8 mouse cellular contexts compared by ENCODE assay signal in genomic region chr5:148130691-148131457, GRCm38 (mm10).
A peak's percentile ranks its signal among the peaks of the same experiment; 100 is the strongest.
DNase-seq lines count a peak whose midpoint lies in the region; ATAC-seq and TF ChIP-seq lines count a peak whose summit lies in the region.
"Had no signal": no experiment of that assay in that cellular context is flagged by ENCODE, and none has a peak within 500 bp of the region (broad histone marks: within the 10 kb centered on the region; RNA-seq: fewer than 3 reads in every experiment).

No protein-coding gene starts in this region.

- TF ChIP-seq EP300 in liver, postnatal 0 days (IDR thresholded peaks at IDR 0.05; ENCODE audit: low read depth) = no peak

- 0 out of 2 replicates have a peak, but pooled peaks have one; percentile 11 for TF ChIP-seq CTCF in midbrain, postnatal 0 days (IDR thresholded peaks at IDR 0.05)
- TF ChIP-seq CTCF in liver, postnatal 0 days (IDR thresholded peaks at IDR 0.05; ENCODE audit: low read depth) = no peak

- H3K27ac ChIP-seq in midbrain, postnatal 0 days (ENCODE audit: low read depth, low read length) = 0 out of 2 replicates have a peak overlapping the region, but pooled peaks have one; percentile 12
- no peak overlapping the region for H3K27ac ChIP-seq in liver, postnatal 0 days (ENCODE audit: low read depth)
- H3K27ac ChIP-seq: macrophage had no signal

- no peak overlapping the region for H3K4me2 ChIP-seq in midbrain, postnatal 0 days (ENCODE audit: low read depth, low read length, poor library complexity, severe bottlenecking)
- no peak overlapping the region for H3K4me2 ChIP-seq in liver, postnatal 0 days (ENCODE audit: low read depth, low read length)

- WGBS in midbrain, postnatal 0 days = 43% methylated on average over 8 of the region's 8 CpGs
- 51% methylated on average over 8 of the region's 8 CpGs for WGBS in liver, postnatal 0 days (ENCODE audit: insufficient replicate concordance)

- peak; percentile 92 for DNase-seq in Muller cell, postnatal 12 days (ENCODE audit: inconsistent ontology term)
- peak; percentile 76 for DNase-seq in ZHBTc4 (ENCODE audit: low read depth, low spot score)
- peak; percentile 12 to 37 for DNase-seq in gastrocnemius, adult 8-10 months (ENCODE audit: low spot score in 2 of 2)
- peak; percentile 45 to 63 for DNase-seq in layer of hippocampus, adult 8-10 months (ENCODE audit: low spot score in 2 of 2)
- DNase-seq in midbrain, postnatal 0 days (ENCODE audit: low spot score) = peak; percentile 63
- no peak for DNase-seq in liver, postnatal 0 days
- no peak for DNase-seq in spleen, adult 18-20 months

- no peaks in the 10 kb centered on the region for H3K36me3 ChIP-seq in midbrain, postnatal 0 days (ENCODE audit: insufficient read depth, low read length)
- no peaks in the 10 kb centered on the region for H3K36me3 ChIP-seq in liver, postnatal 0 days (replicated peaks; ENCODE audit: insufficient read depth, low read length)

- no peak overlapping the region for H3K4me3 ChIP-seq in midbrain, postnatal 0 days (ENCODE audit: low read depth, low read length)
- H3K4me3 ChIP-seq in liver, postnatal 0 days (ENCODE audit: low read depth, low read length) = no peak overlapping the region

- H3K9me3 ChIP-seq in midbrain, postnatal 0 days (ENCODE audit: low read length) = no peaks in the 10 kb centered on the region
- no peaks in the 10 kb centered on the region for H3K9me3 ChIP-seq in liver, postnatal 0 days (ENCODE audit: low read length)

- ATAC-seq in midbrain, postnatal 0 days (ENCODE audit: low FRiP score) = no peak
- no peak for ATAC-seq in liver, postnatal 0 days

- peaks cover 3% of the 10 kb centered on the region; the same call in 1 of the 2 replicates for H3K4me1 ChIP-seq in midbrain, postnatal 0 days (ENCODE audit: insufficient read depth, low read length)
- H3K4me1 ChIP-seq in liver, postnatal 0 days (ENCODE audit: insufficient read depth) = no peaks in the 10 kb centered on the region

- no peak overlapping the region for H3K9ac ChIP-seq in midbrain, postnatal 0 days (replicated peaks; ENCODE audit: low read length, poor library complexity, severe bottlenecking)
- no peak overlapping the region for H3K9ac ChIP-seq in liver, postnatal 0 days (replicated peaks)

- no peaks in the 10 kb centered on the region for H3K27me3 ChIP-seq in midbrain, postnatal 0 days (ENCODE audit: insufficient read depth, low read length)
- H3K27me3 ChIP-seq in liver, postnatal 0 days (ENCODE audit: insufficient read depth, low read length) = no peaks in the 10 kb centered on the region

Comparison
In these comparisons a context has a peak if more than half of its experiments do, and no peak if none do; other contexts are left out.
1. DNase-seq: peak in Muller cell, postnatal 12 days (single experiment), ZHBTc4 (single experiment), gastrocnemius, adult 8-10 months (2 of 2), layer of hippocampus, adult 8-10 months (2 of 2) and midbrain, postnatal 0 days (single experiment); none in liver, postnatal 0 days (single experiment) and spleen, adult 18-20 months (0 of 2).